Mouse (Mus musculus): Measurements from ENCODE around the gene Gnmt.

The Gnmt gene

GRCm38 (mm10) chr17:46703971-46704886 is 24.7 kb downstream of the Gnmt start:
- peak; percentile 24 for DNase-seq (ENCODE audit: low spot score)

- DNase-seq (ENCODE audit: low spot score) = no peak
Observed at GRCm38 (mm10) chr17:46702506-46702905, 26.5 kb downstream of the Gnmt start.

- no peak for DNase-seq (ENCODE audit: low spot score)
Observed at GRCm38 (mm10) chr17:46702100-46702499, 26.9 kb downstream of the Gnmt start.

GRCm38 (mm10) chr17:46701489-46701888 is 27.5 kb downstream of the Gnmt start:
- DNase-seq (ENCODE audit: low spot score) = no peak

GRCm38 (mm10) chr17:46699912-46700311 is 29.1 kb downstream of the Gnmt start:
- DNase-seq (ENCODE audit: low spot score) = no peak

- DNase-seq (ENCODE audit: low spot score) = no peak
Observed at GRCm38 (mm10) chr17:46699245-46699644, 29.7 kb downstream of the Gnmt start.

- no peak for DNase-seq (ENCODE audit: low spot score)
Observed at GRCm38 (mm10) chr17:46698515-46698914, 30.5 kb downstream of the Gnmt start.

GRCm38 (mm10) chr17:46694517-46695063 is 34.4 kb downstream of the Gnmt start:
- DNase-seq (ENCODE audit: low spot score) = no peak

- DNase-seq (ENCODE audit: low spot score) = no peak
Observed at GRCm38 (mm10) chr17:46691390-46691789, 37.6 kb downstream of the Gnmt start.

GRCm38 (mm10) chr17:46690665-46691064 is 38.3 kb downstream of the Gnmt start:
- no peak for DNase-seq (ENCODE audit: low spot score)

- DNase-seq (ENCODE audit: low spot score) = no peak
Observed at GRCm38 (mm10) chr17:46685913-46686312, 43.1 kb downstream of the Gnmt start.

- DNase-seq (ENCODE audit: low spot score) = no peak
Observed at GRCm38 (mm10) chr17:46682654-46683389, 46.1 kb downstream of the Gnmt start.

GRCm38 (mm10) chr17:46681466-46682118 is 47.4 kb downstream of the Gnmt start:
- DNase-seq (ENCODE audit: low spot score) = no peak

- peak; percentile 99 for DNase-seq (ENCODE audit: low spot score)
Observed at GRCm38 (mm10) chr17:46680760-46681373, 48.1 kb downstream of the Gnmt start, which contains the start of gene Klhdc3. Gene Klhdc3, minus strand, starts transcription at chr17:46680914.

- peak; percentile 61 for DNase-seq (ENCODE audit: low spot score)
Observed at GRCm38 (mm10) chr17:46679843-46680759, 48.9 kb downstream of the Gnmt start.

GRCm38 (mm10) chr17:46678911-46679310 is 50.1 kb downstream of the Gnmt start:
- no peak for DNase-seq (ENCODE audit: low spot score)

GRCm38 (mm10) chr17:46678416-46678815 is 50.6 kb downstream of the Gnmt start, which contains the start of gene Mea1:
Gene Mea1, plus strand, starts transcription at chr17:46678793.
- no peak for DNase-seq (ENCODE audit: low spot score)

Data from embryo, embryonic 10 days (tissue).